Mouse (Mus musculus): Measurements from ENCODE around the gene Camk1. TPM values are rescaled to one million over a fixed set of nuclear protein-coding genes. Genes with fewer than 3 reads are reported as not detected.
"Not testable (repeated sequence)": the region's sequence is repeated elsewhere in the genome, so short reads cannot be mapped to it uniquely, and the experiment has no call there.

Gene Camk1
- polyA plus RNA-seq, 1 experiment: 7.7 TPM

DNA sequence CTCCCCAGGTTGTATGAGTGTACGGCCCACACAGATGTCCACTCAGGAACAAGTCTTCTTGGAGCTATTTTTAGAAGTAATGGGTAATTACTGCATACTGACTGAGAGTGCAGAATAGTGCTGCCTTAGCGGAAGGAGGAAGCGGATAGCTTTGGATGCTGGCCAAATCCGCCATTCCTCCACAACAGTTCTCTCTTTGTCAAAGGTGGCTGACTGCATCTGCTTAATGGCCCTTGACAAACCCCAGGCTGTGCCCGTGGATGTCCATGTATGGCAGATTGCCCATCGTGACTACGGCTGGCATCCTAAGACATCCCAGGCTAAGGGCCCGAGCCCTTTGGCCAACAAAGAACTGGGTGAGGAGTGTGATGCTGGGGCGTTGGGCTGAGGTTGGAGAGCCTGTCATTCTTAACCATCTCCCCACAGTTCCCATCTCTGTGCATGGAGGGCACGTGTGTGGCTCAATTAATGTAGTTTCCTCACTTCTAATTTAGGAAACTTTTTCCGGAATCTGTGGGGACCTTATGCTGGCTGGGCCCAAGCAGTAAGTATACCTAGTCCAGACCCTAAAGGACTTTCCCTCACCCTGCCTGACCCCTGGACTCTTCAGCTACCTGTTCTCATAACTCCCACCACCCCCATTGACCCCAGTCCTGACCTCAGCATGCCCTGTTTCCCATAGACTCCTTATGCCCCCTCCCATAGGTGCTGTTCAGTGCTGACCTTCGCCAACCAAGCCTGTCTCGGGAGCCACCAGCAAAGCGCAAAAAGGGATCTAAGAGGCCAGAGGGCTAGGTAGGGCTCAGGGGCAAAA, 10.4 kb downstream of the Camk1 start:
- TF ChIP-seq CTCF (IDR thresholded peaks at IDR 0.05; ENCODE audit: low read depth, low read length): no peak
- TF ChIP-seq POLR2A (IDR thresholded peaks at IDR 0.05; ENCODE audit: insufficient read depth, low read length): no peak
- no peak for TF ChIP-seq EP300 (IDR thresholded peaks at IDR 0.05; ENCODE audit: insufficient read depth, low read depth, low read length)
- Histone ChIP-seq H3K36me3 (ENCODE audit: control insufficient read depth, insufficient read depth, low read length, poor library complexity, severe bottlenecking) (peaks cover 13% of the 10 kb centered on the region; the same call in 1 of the 2 replicates), H3K9ac (ENCODE audit: low read depth, poor library complexity, severe bottlenecking) (no peak overlapping the region), H3K27me3 (ENCODE audit: control insufficient read depth, insufficient read depth, low read length, poor library complexity, severe bottlenecking) (no peaks in the 10 kb centered on the region), H3K4me3 (ENCODE audit: low read depth, low read length) (no peak overlapping the region), H3K27ac (ENCODE audit: insufficient read depth, low read length) (no peak overlapping the region), H3K9me3 (replicated peaks; ENCODE audit: control insufficient read depth, insufficient read depth, low read length, poor library complexity, severe bottlenecking) (no peaks in the 10 kb centered on the region), H3K4me1 (ENCODE audit: control insufficient read depth, insufficient read depth, low read length) (no peaks in the 10 kb centered on the region)

DNA sequence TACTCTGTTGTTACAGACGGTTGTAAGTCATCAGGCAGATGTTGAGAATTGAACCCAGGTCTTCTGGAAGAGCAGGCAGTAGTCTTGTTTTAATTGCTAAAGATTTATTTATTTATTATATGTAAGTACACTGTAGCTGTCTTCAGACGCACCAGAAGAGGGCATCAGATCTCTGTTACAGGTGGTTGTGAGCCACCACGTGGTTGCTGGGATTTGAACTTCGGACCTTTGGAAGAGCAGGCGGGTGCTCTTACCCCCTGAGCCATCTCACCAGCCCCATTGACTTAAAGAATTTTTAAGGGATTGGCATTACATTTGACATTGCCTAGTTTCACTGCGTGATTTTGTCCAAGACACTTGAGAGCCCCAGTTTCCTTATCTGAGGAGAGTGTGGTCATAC, 11.1 kb downstream of the Camk1 start:
- H3K27ac ChIP-seq (ENCODE audit: insufficient read depth, low read length); H3K4me1 ChIP-seq (ENCODE audit: control insufficient read depth, insufficient read depth, low read length); H3K27me3 ChIP-seq (ENCODE audit: control insufficient read depth, insufficient read depth, low read length, poor library complexity, severe bottlenecking); H3K9me3 ChIP-seq (replicated peaks; ENCODE audit: control insufficient read depth, insufficient read depth, low read length, poor library complexity, severe bottlenecking); H3K4me3 ChIP-seq (ENCODE audit: low read depth, low read length); H3K9ac ChIP-seq (ENCODE audit: low read depth, poor library complexity, severe bottlenecking): not testable (repeated sequence)
- peaks cover 13% of the 10 kb centered on the region; the same call in 1 of the 2 replicates for H3K36me3 ChIP-seq (ENCODE audit: control insufficient read depth, insufficient read depth, low read length, poor library complexity, severe bottlenecking)

DNA sequence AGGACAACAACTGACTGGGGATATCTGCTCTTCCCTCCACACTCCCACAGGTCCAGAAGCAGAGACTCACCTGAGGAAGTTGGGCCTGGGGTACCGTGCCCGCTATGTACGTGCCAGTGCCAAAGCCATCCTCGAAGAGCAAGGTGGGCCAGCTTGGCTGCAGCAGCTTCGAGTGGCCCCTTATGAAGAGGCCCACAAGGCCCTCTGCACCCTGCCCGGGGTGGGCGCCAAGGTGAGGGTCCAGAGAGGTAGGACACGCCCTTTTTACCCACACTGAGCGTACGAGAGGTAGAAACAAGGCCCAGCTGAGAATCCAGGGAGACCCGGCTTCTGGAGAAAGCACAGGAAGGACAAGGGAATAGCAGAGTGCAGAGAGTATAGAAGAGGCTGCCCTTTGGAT, 12.1 kb downstream of the Camk1 start:
- Histone ChIP-seq H3K4me3 (ENCODE audit: low read depth, low read length) (no peak overlapping the region), H3K9me3 (replicated peaks; ENCODE audit: control insufficient read depth, insufficient read depth, low read length, poor library complexity, severe bottlenecking) (no peaks in the 10 kb centered on the region), H3K27ac (ENCODE audit: insufficient read depth, low read length) (no peak overlapping the region), H3K4me1 (ENCODE audit: control insufficient read depth, insufficient read depth, low read length) (no peaks in the 10 kb centered on the region), H3K27me3 (ENCODE audit: control insufficient read depth, insufficient read depth, low read length, poor library complexity, severe bottlenecking) (no peaks in the 10 kb centered on the region), H3K36me3 (ENCODE audit: control insufficient read depth, insufficient read depth, low read length, poor library complexity, severe bottlenecking) (peaks cover 13% of the 10 kb centered on the region; the same call in 1 of the 2 replicates), H3K9ac (ENCODE audit: low read depth, poor library complexity, severe bottlenecking) (no peak overlapping the region)
- TF ChIP-seq CTCF (IDR thresholded peaks at IDR 0.05; ENCODE audit: low read depth, low read length) (no peak), EP300 (IDR thresholded peaks at IDR 0.05; ENCODE audit: insufficient read depth, low read depth, low read length) (no peak), POLR2A (IDR thresholded peaks at IDR 0.05; ENCODE audit: insufficient read depth, low read length) (no peak)

DNA sequence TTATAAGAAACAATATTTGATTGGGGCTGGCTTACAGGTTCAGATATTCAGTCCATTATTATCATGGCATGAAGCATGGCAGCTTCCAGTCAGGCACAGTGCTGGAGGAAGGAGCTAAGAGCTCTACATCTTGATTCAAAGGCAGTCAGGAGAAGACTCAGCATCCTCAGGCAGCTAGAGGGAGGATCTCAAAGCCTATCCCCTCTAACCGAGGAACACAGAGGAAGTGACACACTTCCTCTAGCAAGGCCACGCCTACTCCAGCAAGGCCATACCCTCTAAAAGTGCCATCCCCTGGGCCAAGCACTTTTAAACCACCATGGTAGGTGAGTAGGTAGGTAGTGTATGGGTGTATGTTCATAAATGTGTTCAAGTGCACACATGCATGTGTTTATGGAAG, 13.2 kb downstream of the Camk1 start:
- Histone ChIP-seq H3K4me1 (ENCODE audit: control insufficient read depth, insufficient read depth, low read length) (no peaks in the 10 kb centered on the region), H3K9ac (ENCODE audit: low read depth, poor library complexity, severe bottlenecking) (no peak overlapping the region), H3K9me3 (replicated peaks; ENCODE audit: control insufficient read depth, insufficient read depth, low read length, poor library complexity, severe bottlenecking) (no peaks in the 10 kb centered on the region), H3K27me3 (ENCODE audit: control insufficient read depth, insufficient read depth, low read length, poor library complexity, severe bottlenecking) (no peaks in the 10 kb centered on the region), H3K27ac (ENCODE audit: insufficient read depth, low read length) (no peak overlapping the region), H3K36me3 (ENCODE audit: control insufficient read depth, insufficient read depth, low read length, poor library complexity, severe bottlenecking) (peaks cover 11% of the 10 kb centered on the region; the same call in 1 of the 2 replicates), H3K4me3 (ENCODE audit: low read depth, low read length) (no peak overlapping the region)
- TF ChIP-seq CTCF (IDR thresholded peaks at IDR 0.05; ENCODE audit: low read depth, low read length): no peak
- no peak for TF ChIP-seq EP300 (IDR thresholded peaks at IDR 0.05; ENCODE audit: insufficient read depth, low read depth, low read length)
- no peak for TF ChIP-seq POLR2A (IDR thresholded peaks at IDR 0.05; ENCODE audit: insufficient read depth, low read length)

DNA sequence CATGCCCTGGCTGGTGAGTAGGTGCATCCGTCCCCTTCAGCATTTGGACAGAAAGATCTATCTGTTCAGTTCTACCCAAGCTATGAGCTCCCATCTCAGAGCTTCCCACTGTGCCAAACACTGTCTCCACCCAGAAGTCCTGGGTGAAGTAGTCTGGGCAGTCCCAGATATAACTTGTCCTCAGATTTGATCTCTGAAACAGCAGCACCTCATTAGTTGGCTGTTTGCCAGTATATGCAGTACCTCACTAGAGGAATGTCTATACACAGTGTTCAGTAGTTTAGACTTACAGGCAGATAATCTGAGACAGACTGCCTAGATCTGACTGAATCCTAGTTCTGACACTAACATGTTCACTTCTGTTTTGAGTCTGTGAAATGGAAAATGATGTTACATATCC, 14.4 kb downstream of the Camk1 start:
- no peak overlapping the region for H3K4me3 ChIP-seq (ENCODE audit: low read depth, low read length)
- no peaks in the 10 kb centered on the region for H3K9me3 ChIP-seq (replicated peaks; ENCODE audit: control insufficient read depth, insufficient read depth, low read length, poor library complexity, severe bottlenecking)
- no peak overlapping the region for H3K27ac ChIP-seq (ENCODE audit: insufficient read depth, low read length)
- H3K27me3 ChIP-seq (ENCODE audit: control insufficient read depth, insufficient read depth, low read length, poor library complexity, severe bottlenecking): no peaks in the 10 kb centered on the region
- TF ChIP-seq EP300 (IDR thresholded peaks at IDR 0.05; ENCODE audit: insufficient read depth, low read depth, low read length) (no peak), CTCF (IDR thresholded peaks at IDR 0.05; ENCODE audit: low read depth, low read length) (no peak), POLR2A (IDR thresholded peaks at IDR 0.05; ENCODE audit: insufficient read depth, low read length) (no peak)
- no peak overlapping the region for H3K9ac ChIP-seq (ENCODE audit: low read depth, poor library complexity, severe bottlenecking)
- H3K4me1 ChIP-seq (ENCODE audit: control insufficient read depth, insufficient read depth, low read length): no peaks in the 10 kb centered on the region
- peaks cover 12% of the 10 kb centered on the region for H3K36me3 ChIP-seq (ENCODE audit: control insufficient read depth, insufficient read depth, low read length, poor library complexity, severe bottlenecking)

DNA sequence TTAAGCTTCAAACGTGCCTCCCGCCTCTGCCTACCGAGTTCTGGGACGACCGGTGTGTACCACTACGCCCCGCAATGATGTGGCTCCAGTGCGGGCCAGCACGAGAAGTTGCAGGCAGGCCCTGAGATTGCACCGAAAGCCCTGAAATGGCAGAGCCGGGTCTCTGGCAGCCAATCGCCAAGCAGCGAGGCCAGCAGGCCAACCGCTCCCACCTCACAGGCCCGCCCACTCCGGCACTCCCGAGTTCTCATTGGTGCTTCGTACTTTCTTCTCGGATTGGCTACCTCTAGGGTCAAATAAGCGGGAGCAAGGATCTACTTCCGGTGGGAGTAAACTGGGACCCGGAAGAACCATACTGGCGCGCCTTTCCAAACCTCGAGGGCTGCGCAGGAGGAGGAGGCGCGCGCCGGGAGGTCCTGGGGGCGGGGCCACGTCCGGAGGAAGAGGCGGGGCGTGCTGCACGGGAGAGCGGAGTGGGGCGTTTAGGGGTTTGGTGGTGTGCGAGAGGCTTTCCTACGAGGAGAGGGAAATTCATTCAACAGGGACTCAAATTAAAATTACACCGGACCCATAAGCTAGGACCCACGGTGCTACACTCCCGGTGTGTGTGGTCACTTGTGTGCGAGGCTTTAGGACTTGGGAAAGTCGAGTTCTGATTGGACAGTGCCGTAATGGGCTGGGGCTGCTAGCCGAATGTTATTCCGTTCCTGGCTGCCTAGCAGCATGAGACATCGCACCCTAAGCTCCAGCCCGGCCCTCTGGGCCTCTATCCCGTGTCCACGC, 17.1 kb downstream of the Camk1 start, which contains the start of gene Ogg1:
Gene Ogg1 (plus strand): TSS at position 440 of the 783 bp plus-strand sequence.
- Histone ChIP-seq H3K27ac (ENCODE audit: insufficient read depth, low read length) (peak within 1 kb of the TSS; percentile 69), H3K9ac (ENCODE audit: low read depth, poor library complexity, severe bottlenecking) (peak within 1 kb of the TSS; percentile 84), H3K4me1 (ENCODE audit: control insufficient read depth, insufficient read depth, low read length) (no peaks in the 10 kb centered on the region), H3K4me3 (ENCODE audit: low read depth, low read length) (peak within 1 kb of the TSS; percentile 87), H3K9me3 (replicated peaks; ENCODE audit: control insufficient read depth, insufficient read depth, low read length, poor library complexity, severe bottlenecking) (no peaks in the 10 kb centered on the region), H3K27me3 (ENCODE audit: control insufficient read depth, insufficient read depth, low read length, poor library complexity, severe bottlenecking) (no peaks in the 10 kb centered on the region), H3K36me3 (ENCODE audit: control insufficient read depth, insufficient read depth, low read length, poor library complexity, severe bottlenecking) (peaks cover 30% of the 10 kb centered on the region)
- no peak for TF ChIP-seq CTCF (IDR thresholded peaks at IDR 0.05; ENCODE audit: low read depth, low read length)
- peak; percentile 96 for TF ChIP-seq POLR2A (IDR thresholded peaks at IDR 0.05; ENCODE audit: insufficient read depth, low read length)
